Comparison of ENCODE assay signal across 8 mouse cellular contexts in the genomic region with DNA sequence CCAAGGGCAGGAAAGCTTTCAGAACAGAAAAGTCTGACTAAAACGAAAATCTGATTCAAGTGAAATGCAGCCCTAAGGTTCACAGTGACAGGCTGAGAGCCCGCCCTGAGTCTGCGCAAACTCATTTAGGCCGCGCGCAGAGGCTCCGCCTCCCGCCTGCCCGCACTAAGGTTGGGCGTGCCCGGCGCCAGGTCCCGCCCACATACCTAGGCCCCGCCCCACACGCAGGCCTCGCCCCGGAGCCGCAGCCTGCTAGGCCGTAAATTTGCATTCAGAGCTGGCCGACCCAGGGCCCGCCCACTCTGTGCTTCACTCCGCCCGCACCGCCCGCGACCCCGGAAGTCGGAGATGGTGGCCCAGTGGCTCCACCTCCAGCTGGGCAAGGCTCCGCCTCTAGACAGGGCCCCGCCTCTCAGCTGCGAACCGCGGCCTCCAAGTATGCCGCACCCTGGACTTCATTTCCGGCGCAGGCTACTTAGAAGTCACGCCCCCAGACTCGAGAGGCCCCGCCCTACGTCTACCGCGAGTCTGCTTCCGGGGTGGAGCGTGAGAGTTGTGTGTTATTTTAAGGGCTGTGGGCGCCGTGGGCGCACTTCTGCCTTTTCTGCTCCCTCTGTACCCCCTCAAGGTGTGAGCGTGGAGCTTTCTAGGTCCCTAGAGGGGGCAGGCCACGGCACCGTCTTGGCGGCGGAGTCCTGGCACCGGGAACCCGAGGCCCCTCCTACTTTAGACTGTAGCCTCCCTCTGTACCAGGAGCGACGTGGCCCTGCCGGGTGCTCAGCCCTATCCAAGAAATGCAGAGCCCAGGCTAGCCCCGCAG. TPM values are rescaled to one million over a fixed set of nuclear protein-coding genes. Genes with fewer than 3 reads are reported as not detected.
A peak's percentile ranks its signal among the peaks of the same experiment; 100 is the strongest.
DNase-seq lines count a peak whose midpoint lies in the region; ATAC-seq lines count a peak whose summit lies in the region.

No protein-coding gene starts in this region.

- H3K27me3 ChIP-seq in intestine, embryonic 14.5 days (replicated peaks; ENCODE audit: control insufficient read depth, insufficient read depth, low read length) = no peaks in the 10 kb centered on the region

- ATAC-seq in intestine, embryonic 14.5 days (replicated peaks; ENCODE audit: low FRiP score, low TSS enrichment, low read depth) = peak; percentile 98

- DNase-seq in adrenal gland, adult (ENCODE audit: inconsistent age in 2 of 2, low spot score in 1 of 2) = peak; percentile 100
- peak; percentile 99 for DNase-seq in embryo, embryonic 10.5 days (ENCODE audit: low spot score)
- DNase-seq in gastrocnemius, postnatal 14 days = peak; percentile 100
- DNase-seq in intestine, embryonic 14.5 days (ENCODE audit: low spot score) = peak; percentile 99
- peak; percentile 98 to 99 for DNase-seq in left cerebral cortex, postnatal 14 days (ENCODE audit: low spot score in 2 of 2)
- DNase-seq in mesoderm, embryonic 11.5 days (ENCODE audit: low read depth, low spot score) = peak; percentile 99
- DNase-seq in right cerebral cortex, postnatal 36 days (ENCODE audit: low spot score in 2 of 2) = peak; percentile 99
- peak; percentile 100 for DNase-seq in yolk sac, embryonic 10.5 days (ENCODE audit: low spot score)

- no peaks in the 10 kb centered on the region for H3K4me1 ChIP-seq in intestine, embryonic 14.5 days (replicated peaks; ENCODE audit: control insufficient read depth, insufficient read depth, low read length)

- intact Hi-C loops in gastrocnemius, postnatal 14 days (cut with DNase I; ENCODE audit: low total_unique reads) = no loop called here
- intact Hi-C loops in left cerebral cortex, postnatal 14 days (cut with DNase I) = no loop called here

- WGBS in intestine, embryonic 14.5 days = 0% methylated on average over 58 of the region's 58 CpGs

- H3K9ac ChIP-seq in intestine, embryonic 14.5 days (ENCODE audit: low read length) = peak overlapping the region; percentile 66

- no peaks in the 10 kb centered on the region for H3K36me3 ChIP-seq in intestine, embryonic 14.5 days (ENCODE audit: control insufficient read depth, insufficient read depth, low read length)

- H3K4me3 ChIP-seq in intestine, embryonic 14.5 days (ENCODE audit: low read depth, low read length) = peak overlapping the region; percentile 50

- no peaks in the 10 kb centered on the region for H3K9me3 ChIP-seq in intestine, embryonic 14.5 days (ENCODE audit: control insufficient read depth, low read length)

- peak overlapping the region; percentile 52 for H3K4me2 ChIP-seq in intestine, embryonic 14.5 days (ENCODE audit: low read length)

- peak overlapping the region; percentile 82 for H3K27ac ChIP-seq in intestine, embryonic 14.5 days (ENCODE audit: low read depth)

RNA-seq across cellular contexts. Expression of a gene that starts 52.3 kb away (rescaled TPM):
- under 1 TPM; 0.09 to 0.12 TPM for total RNA-seq in gastrocnemius, postnatal 14 days (2021)
- 0.42 and 2.2 TPM in 2 replicates for polyA plus RNA-seq in intestine, embryonic 14.5 days (2014; fragmentation: Nextera tagmentation; extraction: Ambion mirVana)
- total RNA-seq in left cerebral cortex, postnatal 14 days (2021) = 10 to 100 TPM; 33.8 to 41.3 TPM

Comparison
In these comparisons a context has a peak if more than half of its experiments do, and no peak if none do; other contexts are left out.
1. Peak in every context shown above with its lines: DNase-seq, ATAC-seq, H3K4me3 ChIP-seq and H3K27ac ChIP-seq.
2. RNA of a gene that starts 52.3 kb away (total RNA-seq): 33.8 to 41.3 TPM in left cerebral cortex, postnatal 14 days; 0.09 to 0.12 TPM in gastrocnemius, postnatal 14 days; every median in the first group is over 10 times any median in the second.